Comparison of ENCODE assay signal across 15 mouse cellular contexts in the genomic region with DNA sequence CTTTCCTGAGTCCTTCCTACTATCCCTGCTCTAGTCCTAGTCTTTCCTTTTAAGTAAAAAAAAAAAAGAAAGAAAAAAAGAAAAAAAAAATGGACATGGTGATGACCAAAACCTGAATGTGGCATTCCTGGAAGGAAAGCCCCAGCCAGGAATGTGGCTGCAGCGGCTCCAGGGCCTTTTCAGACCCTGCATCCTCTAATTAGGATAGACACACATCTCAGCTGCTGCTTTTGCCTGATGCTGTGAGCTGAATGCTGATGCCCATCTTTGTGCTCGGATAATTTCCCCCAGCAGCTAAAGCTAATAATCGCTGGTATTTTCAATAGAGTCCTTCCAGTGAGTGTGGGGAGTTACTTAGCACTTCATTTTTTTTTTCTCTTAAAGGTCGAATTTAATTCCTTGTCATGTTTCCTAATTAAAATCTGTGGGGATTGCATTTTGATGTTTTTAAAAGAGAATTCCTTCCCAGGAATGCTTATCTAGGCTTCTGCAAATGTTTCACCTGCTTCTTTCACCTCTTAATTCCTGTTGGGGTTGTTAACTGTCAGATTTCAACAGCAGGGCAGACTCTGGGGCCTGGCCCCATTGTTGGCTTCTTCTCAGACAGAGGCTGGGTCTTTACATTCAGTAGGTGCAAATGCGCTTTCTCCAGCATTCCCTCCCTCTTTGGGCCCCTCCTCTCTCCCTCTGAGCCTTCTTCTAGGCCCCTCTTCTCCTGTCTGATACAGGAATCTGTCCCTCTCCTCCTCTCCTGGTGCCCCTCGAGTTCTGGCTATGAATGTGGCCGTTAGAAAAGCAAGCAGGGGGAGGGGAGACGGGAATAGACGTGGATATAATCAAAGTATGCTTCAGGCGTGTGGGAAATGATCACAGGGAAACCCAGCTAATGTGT. TPM values are rescaled to one million over a fixed set of nuclear protein-coding genes. Genes with fewer than 3 reads are reported as not detected.
DNase-seq lines count a peak whose midpoint lies in the region; ATAC-seq and TF ChIP-seq lines count a peak whose summit lies in the region.
"Had no signal": no experiment of that assay in that cellular context is flagged by ENCODE, and none has a peak within 500 bp of the region (broad histone marks: within the 10 kb centered on the region; RNA-seq: fewer than 3 reads in every experiment).

No protein-coding gene starts in this region.

- H3K4me3 ChIP-seq in heart, embryonic 12.5 days: no peak overlapping the region
- no peak overlapping the region for H3K4me3 ChIP-seq in embryonic facial prominence, embryonic 10.5 days
- H3K4me3 ChIP-seq in hindbrain, embryonic 12.5 days: no peak overlapping the region
- H3K4me3 ChIP-seq in midbrain, embryonic 16.5 days (ENCODE audit: low read depth, low read length): no peak overlapping the region
- H3K4me3 ChIP-seq in intestine, postnatal 0 days (ENCODE audit: low read depth, low read length): no peak overlapping the region
- no peak overlapping the region for H3K4me3 ChIP-seq in lung, postnatal 0 days (ENCODE audit: low read depth, low read length)
- H3K4me3 ChIP-seq: embryonic facial prominence, embryonic 13.5 days; liver, embryonic 13.5 days had no signal

- 32% methylated on average over 8 of the region's 10 CpGs for WGBS in heart, embryonic 12.5 days
- 28% methylated on average over 10 of the region's 10 CpGs for WGBS in embryonic facial prominence, embryonic 10.5 days
- 16% methylated on average over 10 of the region's 10 CpGs for WGBS in hindbrain, embryonic 12.5 days
- WGBS in midbrain, embryonic 16.5 days: 6% methylated on average over 10 of the region's 10 CpGs
- 49% methylated on average over 10 of the region's 10 CpGs for WGBS in intestine, postnatal 0 days
- 37% methylated on average over 10 of the region's 10 CpGs for WGBS in lung, postnatal 0 days

- TF ChIP-seq EP300 in lung, postnatal 0 days (IDR thresholded peaks at IDR 0.05): no peak

- DNase-seq in heart, postnatal 36 days: no peak
- peak; percentile 34 for DNase-seq in embryonic facial prominence, embryonic 10.5 days (ENCODE audit: low spot score)
- no peak for DNase-seq in lung, postnatal 0 days (ENCODE audit: low spot score)
- no peak for DNase-seq in testis, postnatal 14 days (ENCODE audit: low spot score)
- DNase-seq: cerebellum, adult 2 months; kidney, postnatal 4 days; liver, embryonic 13.5 days; lung, postnatal 4 days; thymus, postnatal 25 days had no signal

- no peak overlapping the region for H3K27ac ChIP-seq in heart, embryonic 12.5 days (ENCODE audit: poor library complexity, severe bottlenecking)
- H3K27ac ChIP-seq in embryonic facial prominence, embryonic 10.5 days (replicated peaks): peak overlapping the region; percentile 74; the same call in 1 of the 2 replicates
- peak overlapping the region; percentile 93 for H3K27ac ChIP-seq in hindbrain, embryonic 12.5 days
- peak overlapping the region; percentile 80 for H3K27ac ChIP-seq in midbrain, embryonic 16.5 days (ENCODE audit: low read length)
- no peak overlapping the region for H3K27ac ChIP-seq in intestine, postnatal 0 days (ENCODE audit: low read depth, low read length)
- no peak overlapping the region for H3K27ac ChIP-seq in lung, postnatal 0 days (ENCODE audit: low read length)
- H3K27ac ChIP-seq: embryonic facial prominence, embryonic 13.5 days; liver, embryonic 13.5 days had no signal

- no peak for TF ChIP-seq CTCF in intestine, postnatal 0 days (IDR thresholded peaks at IDR 0.05; ENCODE audit: low read depth)
- no peak for TF ChIP-seq CTCF in lung, postnatal 0 days (IDR thresholded peaks at IDR 0.05)

- H3K9me3 ChIP-seq in heart, embryonic 12.5 days (replicated peaks): no peaks in the 10 kb centered on the region
- no peaks in the 10 kb centered on the region for H3K9me3 ChIP-seq in embryonic facial prominence, embryonic 10.5 days
- no peaks in the 10 kb centered on the region for H3K9me3 ChIP-seq in hindbrain, embryonic 12.5 days (replicated peaks)
- no peaks in the 10 kb centered on the region for H3K9me3 ChIP-seq in midbrain, embryonic 16.5 days (replicated peaks; ENCODE audit: control insufficient read depth, low read length, poor library complexity, severe bottlenecking)
- no peaks in the 10 kb centered on the region for H3K9me3 ChIP-seq in intestine, postnatal 0 days (ENCODE audit: control insufficient read depth)
- no peaks in the 10 kb centered on the region for H3K9me3 ChIP-seq in lung, postnatal 0 days (ENCODE audit: low read length)
- H3K9me3 ChIP-seq: embryonic facial prominence, embryonic 13.5 days; liver, embryonic 13.5 days had no signal

- intact Hi-C loops in heart, postnatal 36 days (cut with DNase I): loop anchor here (5.0 kb wide), 1 partner anchor 497 kb away; no protein-coding TSS in a partner anchor

- H3K9ac ChIP-seq in heart, embryonic 12.5 days: 0 out of 2 replicates have a peak overlapping the region, but pooled peaks have one; percentile 26
- H3K9ac ChIP-seq in hindbrain, embryonic 12.5 days: no peak overlapping the region
- H3K9ac ChIP-seq in midbrain, embryonic 16.5 days (ENCODE audit: low read depth, low read length): no peak overlapping the region
- no peak overlapping the region for H3K9ac ChIP-seq in intestine, postnatal 0 days (ENCODE audit: low read depth, low read length)
- no peak overlapping the region for H3K9ac ChIP-seq in lung, postnatal 0 days (replicated peaks; ENCODE audit: low read depth)
- H3K9ac ChIP-seq: embryonic facial prominence, embryonic 13.5 days; liver, embryonic 13.5 days had no signal

- H3K36me3 ChIP-seq in heart, embryonic 12.5 days: no peaks in the 10 kb centered on the region
- no peaks in the 10 kb centered on the region for H3K36me3 ChIP-seq in embryonic facial prominence, embryonic 10.5 days (replicated peaks)
- H3K36me3 ChIP-seq in hindbrain, embryonic 12.5 days: no peaks in the 10 kb centered on the region
- H3K36me3 ChIP-seq in midbrain, embryonic 16.5 days (ENCODE audit: control insufficient read depth, insufficient read depth, low read length): no peaks in the 10 kb centered on the region
- no peaks in the 10 kb centered on the region for H3K36me3 ChIP-seq in intestine, postnatal 0 days (ENCODE audit: control insufficient read depth, insufficient read depth)
- H3K36me3 ChIP-seq in lung, postnatal 0 days (ENCODE audit: insufficient read depth, low read length): no peaks in the 10 kb centered on the region
- H3K36me3 ChIP-seq: embryonic facial prominence, embryonic 13.5 days; liver, embryonic 13.5 days had no signal

- no peaks in the 10 kb centered on the region; the same call in 1 of the 2 replicates for H3K4me1 ChIP-seq in heart, embryonic 12.5 days (replicated peaks)
- H3K4me1 ChIP-seq in embryonic facial prominence, embryonic 10.5 days: peaks cover 26% of the 10 kb centered on the region
- H3K4me1 ChIP-seq in hindbrain, embryonic 12.5 days: peaks cover 18% of the 10 kb centered on the region
- peaks cover 20% of the 10 kb centered on the region for H3K4me1 ChIP-seq in midbrain, embryonic 16.5 days (ENCODE audit: control insufficient read depth, insufficient read depth, low read length)
- H3K4me1 ChIP-seq in intestine, postnatal 0 days (replicated peaks; ENCODE audit: control insufficient read depth, insufficient read depth, low read length): 0 out of 2 replicates have a peak, but pooled peaks cover 8% of the 10 kb centered on the region
- H3K4me1 ChIP-seq in lung, postnatal 0 days (ENCODE audit: insufficient read depth, low read depth, low read length): peaks cover 9% of the 10 kb centered on the region; the same call in 1 of the 2 replicates

- peaks cover 14% of the 10 kb centered on the region for H3K27me3 ChIP-seq in heart, embryonic 12.5 days (replicated peaks)
- peaks cover 35% of the 10 kb centered on the region for H3K27me3 ChIP-seq in embryonic facial prominence, embryonic 10.5 days (replicated peaks; ENCODE audit: low read depth, poor library complexity, severe bottlenecking)
- H3K27me3 ChIP-seq in hindbrain, embryonic 12.5 days: peaks cover 7% of the 10 kb centered on the region; the same call in 1 of the 2 replicates
- H3K27me3 ChIP-seq in midbrain, embryonic 16.5 days (ENCODE audit: control insufficient read depth, insufficient read depth, low read depth, low read length): no peaks in the 10 kb centered on the region; the same call in 1 of the 2 replicates
- no peaks in the 10 kb centered on the region for H3K27me3 ChIP-seq in intestine, postnatal 0 days (replicated peaks; ENCODE audit: control insufficient read depth, insufficient read depth, low read length)
- no peaks in the 10 kb centered on the region for H3K27me3 ChIP-seq in lung, postnatal 0 days (replicated peaks; ENCODE audit: insufficient read depth, low read length)

- H3K4me2 ChIP-seq in heart, embryonic 12.5 days: no peak overlapping the region
- H3K4me2 ChIP-seq in hindbrain, embryonic 12.5 days (replicated peaks): 0 out of 2 replicates have a peak overlapping the region, but pooled peaks have one; percentile 8
- H3K4me2 ChIP-seq in midbrain, embryonic 16.5 days (ENCODE audit: low read length): no peak overlapping the region
- no peak overlapping the region for H3K4me2 ChIP-seq in intestine, postnatal 0 days (replicated peaks; ENCODE audit: low read depth)
- no peak overlapping the region for H3K4me2 ChIP-seq in lung, postnatal 0 days (replicated peaks; ENCODE audit: low read depth, low read length)
- H3K4me2 ChIP-seq: embryonic facial prominence, embryonic 13.5 days; liver, embryonic 13.5 days had no signal

- ATAC-seq in heart, embryonic 12.5 days (ENCODE audit: insufficient number of reproducible peaks, low FRiP score): no peak
- peak; percentile 29; the same call in 1 of the 2 replicates for ATAC-seq in hindbrain, embryonic 12.5 days (ENCODE audit: low FRiP score)
- ATAC-seq in midbrain, embryonic 16.5 days: no peak
- ATAC-seq in intestine, postnatal 0 days: no peak
- no peak for ATAC-seq in lung, postnatal 0 days
- ATAC-seq: inflammation-experienced regulatory T-cells, adult 6 months had no signal

RNA-seq across cellular contexts. Expression of gene Parp11, which starts 3.1 kb away (rescaled TPM):
- 19.8 and 20.5 TPM in 2 replicates for polyA plus RNA-seq in heart, embryonic 12.5 days (2016; fragmentation: Nextera tagmentation; extraction: Ambion mirVana)
- 1 to 10 TPM; 6.8 to 7.2 TPM for total RNA-seq in heart, postnatal 36 days (2021)
- polyA plus RNA-seq in embryonic facial prominence, embryonic 10.5 days (2016; fragmentation: Nextera tagmentation; extraction: Ambion mirVana): 31.4 and 33.4 TPM in 2 replicates
- polyA plus RNA-seq in hindbrain, embryonic 12.5 days (2016; fragmentation: Nextera tagmentation; extraction: Ambion mirVana): 58.8 and 64.7 TPM in 2 replicates
- 90.5 and 100 TPM in 2 replicates for polyA plus RNA-seq in midbrain, embryonic 16.5 days (2015; fragmentation: Nextera tagmentation; extraction: Ambion mirVana)
- polyA plus RNA-seq in intestine, postnatal 0 days (2015; fragmentation: Nextera tagmentation; extraction: Ambion mirVana): 8.0 and 8.7 TPM in 2 replicates
- polyA plus RNA-seq in lung, postnatal 0 days (2015; fragmentation: Nextera tagmentation; extraction: Ambion mirVana): 10.6 and 11.5 TPM in 2 replicates

Comparison
In these comparisons a context has a peak if more than half of its experiments do, and no peak if none do; other contexts are left out.
1. H3K27ac ChIP-seq: peak in embryonic facial prominence, embryonic 10.5 days (single experiment), hindbrain, embryonic 12.5 days (single experiment) and midbrain, embryonic 16.5 days (single experiment); none in heart, embryonic 12.5 days (single experiment), intestine, postnatal 0 days (single experiment) and lung, postnatal 0 days (single experiment).